Mouse (Mus musculus) erythroblast, embryonic 14.5 days (primary cell): ENCODE data around the gene Tpp1.

Experiments used
- GATA1 ChIP-seq: IDR thresholded peaks from 2 replicates; pipeline ENCODE4 v1.6.1; 2012; ENCODE audit warnings: low read length, inconsistent platforms, mixed read lengths
- TAL1 ChIP-seq: IDR thresholded peaks from 3 replicates; pipeline ENCODE4 v1.6.1; 2012; ENCODE audit warnings: low read length, inconsistent platforms, mixed read lengths

GRCm38 (mm10) chr7:105726144-105726979 lies 25.7 kb downstream of the Tpp1 start:
- TF ChIP-seq GATA1 (no peak), TAL1 (no peak)
